Mouse (Mus musculus) monocyte, adult 59 days (primary cell): ENCODE measurements around the gene Ammecr1. TPM values are rescaled to one million over a fixed set of nuclear protein-coding genes. Genes with fewer than 3 reads are reported as not detected.

Experiments used
- total RNA-seq, 2 experiments: library from RNA; stranded (reverse); gene quantifications; one replicate each; pipeline ENCODE4 v1.2.4; 2023

Gene Ammecr1
- 1 to 10 TPM; 6.9 to 8.3 TPM for total RNA-seq

GRCm38 (mm10) chrX:142966008-142966966, at the start of gene Ammecr1:
TSS of gene Ammecr1 (minus strand) at chrX:142966728.

Other genes starting within 250 kb of the Ammecr1 start
- under 1 TPM in 1 of 2 experiments, not detected in 1; 0.10 TPM for gene Rtl9, start 132.9 kb upstream of the Ammecr1 start, total RNA-seq